ENCODE assay signal across 11 mouse cellular contexts in genomic region chr16:49407956-49408795, GRCm38 (mm10).
A peak's percentile ranks its signal among the peaks of the same experiment; 100 is the strongest.
DNase-seq lines count a peak whose midpoint lies in the region; ATAC-seq lines count a peak whose summit lies in the region.
"Had no signal": no experiment of that assay in that cellular context is flagged by ENCODE, and none has a peak within 500 bp of the region (broad histone marks: within the 10 kb centered on the region; RNA-seq: fewer than 3 reads in every experiment).

No protein-coding gene starts in this region.

- DNase-seq in heart, postnatal 4 days: no peak
- peak; percentile 52 for DNase-seq in limb, embryonic 11.5 days (ENCODE audit: low spot score)
- DNase-seq in testis, postnatal 10 days (ENCODE audit: low spot score): no peak
- DNase-seq in frontal cortex, adult 2 months (ENCODE audit: extremely low spot score in 1 of 2, low spot score in 1 of 2): no peak
- no peak for DNase-seq in layer of hippocampus, adult 11-12 months (ENCODE audit: low spot score)
- DNase-seq: gastrocnemius, postnatal 14 days; right cerebral cortex, postnatal 25 days had no signal

- no peaks in the 10 kb centered on the region for H3K36me3 ChIP-seq in heart, embryonic 15.5 days
- no peaks in the 10 kb centered on the region for H3K36me3 ChIP-seq in forebrain, embryonic 13.5 days (ENCODE audit: poor library complexity, severe bottlenecking)
- no peaks in the 10 kb centered on the region for H3K36me3 ChIP-seq in limb, embryonic 11.5 days (ENCODE audit: control insufficient read depth, insufficient read depth, low read length)
- H3K36me3 ChIP-seq in neural tube, embryonic 12.5 days: no peaks in the 10 kb centered on the region
- H3K36me3 ChIP-seq: liver, embryonic 15.5 days had no signal

- ATAC-seq in heart, embryonic 15.5 days (replicated peaks; ENCODE audit: insufficient number of reproducible peaks, insufficient read depth, low FRiP score, low read depth): no peak
- peak; percentile 85 for ATAC-seq in forebrain, embryonic 13.5 days
- ATAC-seq in limb, embryonic 11.5 days (ENCODE audit: insufficient number of reproducible peaks, low FRiP score, low TSS enrichment, low read depth): no peak
- ATAC-seq in neural tube, embryonic 12.5 days (ENCODE audit: low FRiP score, low read depth): peak; percentile 92

- H3K27me3 ChIP-seq in heart, embryonic 15.5 days: no peaks in the 10 kb centered on the region
- no peaks in the 10 kb centered on the region for H3K27me3 ChIP-seq in forebrain, embryonic 13.5 days
- H3K27me3 ChIP-seq in limb, embryonic 11.5 days (ENCODE audit: control insufficient read depth, insufficient read depth, low read length): no peaks in the 10 kb centered on the region
- H3K27me3 ChIP-seq in neural tube, embryonic 12.5 days (replicated peaks): no peaks in the 10 kb centered on the region
- H3K27me3 ChIP-seq: liver, embryonic 15.5 days had no signal

- H3K4me3 ChIP-seq in heart, embryonic 15.5 days: 0 out of 2 replicates have a peak overlapping the region, but pooled peaks have one; percentile 2
- H3K4me3 ChIP-seq in forebrain, embryonic 13.5 days: no peak overlapping the region
- no peak overlapping the region for H3K4me3 ChIP-seq in limb, embryonic 11.5 days (ENCODE audit: low read depth, low read length)
- no peak overlapping the region for H3K4me3 ChIP-seq in neural tube, embryonic 12.5 days
- H3K4me3 ChIP-seq: liver, embryonic 15.5 days had no signal

- WGBS in heart, embryonic 15.5 days: 24% methylated on average over 16 of the region's 16 CpGs
- WGBS in forebrain, embryonic 13.5 days: 23% methylated on average over 16 of the region's 16 CpGs
- WGBS in limb, embryonic 11.5 days: 12% methylated on average over 16 of the region's 16 CpGs
- 10% methylated on average over 16 of the region's 16 CpGs for WGBS in neural tube, embryonic 12.5 days

- no peaks in the 10 kb centered on the region for H3K9me3 ChIP-seq in heart, embryonic 15.5 days (replicated peaks)
- no peaks in the 10 kb centered on the region for H3K9me3 ChIP-seq in forebrain, embryonic 13.5 days (replicated peaks)
- H3K9me3 ChIP-seq in limb, embryonic 11.5 days (ENCODE audit: control insufficient read depth, low read length): no peaks in the 10 kb centered on the region
- no peaks in the 10 kb centered on the region for H3K9me3 ChIP-seq in neural tube, embryonic 12.5 days
- H3K9me3 ChIP-seq: liver, embryonic 15.5 days had no signal

- H3K4me1 ChIP-seq in heart, embryonic 15.5 days (replicated peaks): 0 out of 2 replicates have a peak, but pooled peaks cover 3% of the 10 kb centered on the region
- 0 out of 2 replicates have a peak, but pooled peaks cover 8% of the 10 kb centered on the region for H3K4me1 ChIP-seq in forebrain, embryonic 13.5 days
- peaks cover 7% of the 10 kb centered on the region; the same call in 1 of the 2 replicates for H3K4me1 ChIP-seq in limb, embryonic 11.5 days (ENCODE audit: control insufficient read depth, insufficient read depth, low read length)
- peaks cover 9% of the 10 kb centered on the region; the same call in 1 of the 2 replicates for H3K4me1 ChIP-seq in neural tube, embryonic 12.5 days
- H3K4me1 ChIP-seq: liver, embryonic 15.5 days had no signal

- no peak overlapping the region for H3K27ac ChIP-seq in heart, embryonic 15.5 days
- H3K27ac ChIP-seq in forebrain, embryonic 13.5 days: peak overlapping the region; percentile 27
- H3K27ac ChIP-seq in limb, embryonic 11.5 days (replicated peaks; ENCODE audit: low read depth, low read length): no peak overlapping the region
- H3K27ac ChIP-seq in neural tube, embryonic 12.5 days: no peak overlapping the region
- H3K27ac ChIP-seq: liver, embryonic 15.5 days had no signal

- no peak overlapping the region for H3K9ac ChIP-seq in heart, embryonic 15.5 days
- H3K9ac ChIP-seq in forebrain, embryonic 13.5 days: no peak overlapping the region
- no peak overlapping the region for H3K9ac ChIP-seq in limb, embryonic 11.5 days (ENCODE audit: low read length)
- no peak overlapping the region for H3K9ac ChIP-seq in neural tube, embryonic 12.5 days
- H3K9ac ChIP-seq: liver, embryonic 15.5 days had no signal

- H3K4me2 ChIP-seq in heart, embryonic 15.5 days: peak overlapping the region; percentile 32
- H3K4me2 ChIP-seq in forebrain, embryonic 13.5 days: peak overlapping the region; percentile 17
- peak overlapping the region; percentile 21 for H3K4me2 ChIP-seq in limb, embryonic 11.5 days (ENCODE audit: low read depth, severe bottlenecking)
- peak overlapping the region; percentile 38 for H3K4me2 ChIP-seq in neural tube, embryonic 12.5 days (replicated peaks)
- H3K4me2 ChIP-seq: liver, embryonic 15.5 days had no signal

Comparison
In these comparisons a context has a peak if more than half of its experiments do, and no peak if none do; other contexts are left out.
1. ATAC-seq: peak in forebrain, embryonic 13.5 days (single experiment) and neural tube, embryonic 12.5 days (single experiment); none in heart, embryonic 15.5 days (single experiment) and limb, embryonic 11.5 days (single experiment).
2. Peak in every context shown above with its lines, with median percentiles within 50 percentile points of each other: H3K4me2 ChIP-seq.